Mouse (Mus musculus) mesoderm, embryonic 11.5 days (tissue): ENCODE results near the gene Bok.
"Not testable (repeated sequence)": the region's sequence is repeated elsewhere in the genome, so short reads cannot be mapped to it uniquely, and the experiment has no call there.

Experiments
- DNase-seq: peaks from one replicate; pipeline ENCODE4 v3.0.0-alpha.2; 2012; ENCODE audit warnings: low read depth, low spot score

Gene Bok

GRCm38 (mm10) chr1:93685401-93686244 lies at the start of gene Bok:
Gene Bok (plus strand): TSS chr1:93685660.
- peak; percentile 78 for DNase-seq

GRCm38 (mm10) chr1:93636211-93636897 lies 49.1 kb upstream of the Bok start:
- DNase-seq: no peak

DNA sequence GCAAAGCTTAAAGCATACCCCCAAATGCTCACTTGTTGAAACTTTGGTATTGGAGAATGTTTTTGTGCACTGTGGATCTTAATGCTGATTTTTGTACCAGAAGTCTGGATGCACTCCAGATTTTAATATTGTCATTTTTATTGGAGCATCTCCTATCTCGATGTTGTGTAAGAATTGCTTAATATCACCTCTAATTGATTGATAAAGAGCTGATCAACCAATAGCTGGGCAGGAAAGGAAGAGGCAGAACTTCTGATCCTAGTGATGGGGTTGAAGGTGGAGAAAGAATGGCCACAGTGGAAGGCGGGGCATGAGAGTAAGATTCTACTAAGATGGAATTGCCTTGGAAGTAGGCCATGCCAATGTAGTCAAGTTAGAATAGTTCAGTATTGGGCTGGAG lies 43.5 kb upstream of the Bok start:
- no peak for DNase-seq

- no peak for DNase-seq
Measured at GRCm38 (mm10) chr1:93642692-93643091, 42.8 kb upstream of the Bok start.

DNA sequence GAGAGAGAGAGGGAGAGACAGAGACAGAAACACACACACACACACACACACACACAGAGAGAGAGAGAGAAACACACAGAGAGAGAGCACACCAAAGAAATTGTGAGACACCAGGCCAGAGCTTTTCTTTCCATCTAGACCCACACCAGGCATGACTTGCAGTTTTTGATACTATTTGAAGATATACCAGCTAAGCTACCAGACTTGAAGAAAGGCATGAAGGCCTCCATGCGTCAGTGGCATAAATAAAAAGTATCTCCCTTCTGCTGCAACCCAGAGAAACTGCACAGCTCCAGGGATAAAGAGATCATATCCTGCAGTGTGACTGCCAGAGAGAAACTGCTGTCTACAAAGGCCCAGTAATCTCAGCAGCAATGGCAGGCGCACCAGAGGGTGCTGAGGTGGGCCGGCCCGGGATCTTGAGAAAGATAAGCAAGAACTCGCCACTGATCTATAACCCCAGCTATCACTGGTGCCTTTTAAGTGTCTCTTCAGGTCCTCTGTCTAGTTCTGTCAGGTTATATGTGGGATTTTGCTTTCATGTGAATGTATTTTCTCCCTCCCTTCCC lies 35.8 kb upstream of the Bok start:
- DNase-seq: no peak

DNA sequence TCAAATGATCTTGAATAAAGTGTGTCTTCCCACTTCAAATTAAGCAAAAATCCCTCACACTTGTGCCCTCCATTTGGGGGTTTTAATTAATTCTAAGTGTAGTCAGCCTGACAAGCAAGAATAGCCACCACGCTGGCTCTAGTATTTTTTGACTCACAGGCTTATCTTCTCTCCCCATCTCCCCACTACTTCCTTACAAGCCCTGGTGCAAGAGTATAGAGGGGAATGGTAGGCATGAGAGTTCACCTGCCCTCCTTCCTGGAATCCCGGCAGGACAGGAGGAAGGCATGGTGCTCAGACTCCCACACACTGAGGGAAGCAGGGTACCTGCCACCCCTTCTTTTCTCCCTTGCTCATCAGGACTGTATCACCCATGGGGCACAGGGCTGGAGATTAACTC lies 31.2 kb upstream of the Bok start:
- DNase-seq: no peak

DNA sequence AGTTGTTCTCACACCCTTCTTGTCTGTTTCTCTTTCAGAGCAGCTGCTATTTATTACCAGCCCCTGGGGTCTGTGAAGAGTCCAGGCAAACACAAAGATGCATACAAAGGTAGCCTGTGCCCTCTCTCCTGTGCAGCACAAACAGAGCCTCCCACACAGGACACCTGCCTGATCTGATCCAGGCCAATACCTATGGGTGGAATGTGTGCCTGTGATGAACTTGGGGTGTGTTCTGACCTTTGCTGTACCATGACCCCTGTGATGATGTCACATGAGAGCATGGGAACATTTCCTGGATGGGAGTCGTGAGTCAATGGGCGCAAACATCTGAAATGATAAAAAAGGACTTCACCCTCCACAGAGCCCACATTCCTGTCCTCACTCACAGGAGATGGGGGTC lies 30.7 kb upstream of the Bok start:
- no peak for DNase-seq

- DNase-seq: no peak
Measured at GRCm38 (mm10) chr1:93656325-93657024, 29.0 kb upstream of the Bok start.

GRCm38 (mm10) chr1:93657025-93657360 lies 28.5 kb upstream of the Bok start:
- DNase-seq: no peak

GRCm38 (mm10) chr1:93658559-93658958 lies 26.9 kb upstream of the Bok start, which contains the start of gene Stk25:
Gene Stk25 (minus strand): TSS chr1:93658659.
- not testable (repeated sequence) for DNase-seq

DNA sequence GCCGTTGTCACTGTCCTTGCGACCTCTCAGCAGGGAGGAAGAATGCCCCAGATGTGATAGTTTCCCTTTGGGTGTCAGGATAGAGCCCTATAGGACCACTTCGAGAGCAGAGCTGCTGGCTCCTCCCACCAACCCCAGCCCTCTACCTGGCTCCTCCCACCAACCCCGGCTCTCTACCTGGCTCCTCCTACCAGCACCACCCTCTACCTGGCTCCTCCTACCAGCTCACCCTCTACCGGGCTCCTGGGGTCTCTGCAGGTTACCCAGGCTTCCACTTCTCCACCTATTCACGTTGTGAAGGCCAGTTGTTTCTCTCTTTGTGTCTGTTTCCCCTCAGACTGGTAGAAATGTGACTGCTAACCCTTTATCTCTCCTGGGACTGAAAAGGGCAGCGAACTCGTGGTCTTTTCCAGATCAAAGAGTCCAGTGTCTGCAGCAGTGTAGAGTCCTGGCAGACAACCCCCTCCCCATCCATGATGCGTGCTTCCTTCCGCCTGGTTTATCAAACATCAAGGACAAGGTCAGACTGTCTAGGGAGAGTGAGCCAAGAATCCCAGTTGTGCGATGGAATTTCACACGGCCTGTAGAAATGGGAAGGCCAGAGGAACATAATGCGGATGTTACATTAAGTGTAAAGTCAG lies 17.6 kb upstream of the Bok start:
- peak; percentile 28 for DNase-seq

- DNase-seq: peak; percentile 83
Measured at GRCm38 (mm10) chr1:93668791-93669548, 16.5 kb upstream of the Bok start.

GRCm38 (mm10) chr1:93669941-93670340 lies 15.5 kb upstream of the Bok start:
- no peak for DNase-seq

GRCm38 (mm10) chr1:93672682-93673081 lies 12.8 kb upstream of the Bok start:
- DNase-seq: no peak

GRCm38 (mm10) chr1:93678386-93678785 lies 7.1 kb upstream of the Bok start:
- DNase-seq: no peak

- DNase-seq: peak; percentile 19
Measured at GRCm38 (mm10) chr1:93679889-93680568, 5.4 kb upstream of the Bok start.

DNA sequence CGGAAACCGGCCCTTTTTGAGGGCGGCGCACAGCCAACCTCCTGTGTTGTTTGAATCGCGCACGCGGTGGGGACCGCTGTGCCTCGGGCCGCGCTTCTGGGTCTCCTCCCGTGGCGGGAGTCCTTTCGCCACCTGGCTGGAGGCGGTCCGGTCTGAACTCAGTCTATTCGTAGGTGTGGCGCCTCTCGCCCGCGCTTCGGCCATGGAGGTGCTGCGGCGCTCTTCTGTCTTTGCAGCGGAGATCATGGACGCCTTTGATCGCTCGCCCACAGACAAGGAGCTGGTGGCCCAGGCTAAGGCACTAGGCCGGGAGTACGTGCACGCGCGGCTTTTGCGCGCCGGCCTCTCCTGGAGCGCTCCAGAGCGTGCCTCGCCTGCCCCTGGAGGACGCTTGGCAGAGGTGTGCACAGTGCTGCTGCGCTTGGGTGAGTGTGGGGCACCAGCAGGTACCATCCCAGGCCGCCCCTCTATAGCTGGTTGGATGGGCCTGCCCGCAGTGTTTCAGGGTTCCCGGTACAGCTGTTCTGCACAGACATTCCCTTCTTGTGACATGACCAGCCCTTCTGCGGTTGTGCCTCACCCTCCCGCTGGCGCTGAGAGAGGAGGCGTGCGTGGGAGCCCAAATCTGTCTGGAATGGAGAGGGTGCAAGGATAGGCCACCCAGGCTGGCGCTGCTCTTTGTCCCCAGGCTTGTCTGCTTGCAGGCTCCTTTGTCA lies 943 bp downstream of the Bok start:
- peak; percentile 79 for DNase-seq

DNA sequence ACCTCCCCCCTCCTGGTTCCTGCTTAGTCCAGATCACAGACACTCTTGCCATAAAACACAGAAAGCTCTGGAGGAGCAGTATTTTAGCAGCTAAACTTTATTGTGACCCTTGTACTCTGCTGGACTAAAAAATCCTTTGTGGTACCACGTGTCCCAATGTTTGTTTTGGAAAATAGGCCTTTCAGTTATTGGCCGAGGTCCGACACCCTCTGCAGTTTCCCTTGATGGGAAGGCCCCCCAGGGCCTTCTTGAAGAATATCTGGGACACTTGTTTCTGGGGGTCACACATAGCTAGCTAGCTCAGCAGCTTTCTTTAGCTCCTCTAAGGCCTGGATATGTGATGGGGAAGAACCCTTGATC lies 1.5 kb downstream of the Bok start:
- DNase-seq: no peak

- no peak for DNase-seq
Measured at GRCm38 (mm10) chr1:93688154-93688553, 2.7 kb downstream of the Bok start.
